Mouse (Mus musculus): ENCODE results near the gene Mgst2.
A peak's percentile ranks its signal among the peaks of the same experiment; 100 is the strongest.

Gene Mgst2

DNA sequence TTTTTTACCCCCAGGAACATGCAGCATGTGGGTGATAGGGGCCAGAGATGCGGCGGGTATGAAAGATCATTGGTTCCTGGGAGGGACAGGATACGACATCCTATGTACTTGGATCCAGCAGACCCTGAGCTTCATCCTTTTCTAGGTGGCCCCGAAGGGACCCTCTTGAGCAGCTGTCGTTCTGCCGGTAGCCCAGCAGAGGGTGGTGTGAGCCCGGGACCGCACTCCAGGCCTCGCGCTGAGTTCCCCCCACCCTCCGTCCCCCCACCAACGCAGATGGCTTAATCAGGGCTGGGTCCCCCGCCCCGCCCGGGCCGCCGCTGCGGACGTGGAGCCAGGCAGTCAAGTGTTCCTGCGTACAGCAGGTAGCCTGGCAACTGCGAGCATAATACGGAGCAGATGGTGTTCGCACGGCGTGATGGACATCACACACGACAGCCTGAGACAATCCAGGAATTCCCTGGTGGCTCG lies 41.2 kb downstream of the Mgst2 start:
- DNase-seq (ENCODE audit: low spot score in 2 of 2) = peak; percentile 85 to 89

DNA sequence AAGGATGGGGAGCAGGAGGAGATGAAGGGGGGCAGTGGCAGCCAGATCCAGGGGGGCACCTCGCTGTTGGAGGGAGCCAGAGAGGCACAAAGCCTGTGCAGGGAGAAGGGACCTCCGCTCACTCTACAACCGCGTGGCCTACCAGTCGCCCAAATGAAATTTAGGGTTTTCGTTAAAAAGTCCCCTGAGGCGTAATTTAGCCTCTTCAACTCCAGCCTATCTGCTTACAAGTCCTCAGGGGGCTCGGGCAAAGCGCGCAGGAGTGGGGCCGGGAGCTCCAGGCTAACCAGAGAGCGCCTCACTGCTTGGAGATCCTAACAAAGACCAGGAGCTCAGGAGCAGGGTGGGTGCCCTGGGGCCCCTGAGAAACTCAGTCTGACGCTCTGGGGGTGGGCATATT lies 41.8 kb downstream of the Mgst2 start:
- peak; percentile 50 to 53 for DNase-seq (ENCODE audit: low spot score in 2 of 2)

DNA sequence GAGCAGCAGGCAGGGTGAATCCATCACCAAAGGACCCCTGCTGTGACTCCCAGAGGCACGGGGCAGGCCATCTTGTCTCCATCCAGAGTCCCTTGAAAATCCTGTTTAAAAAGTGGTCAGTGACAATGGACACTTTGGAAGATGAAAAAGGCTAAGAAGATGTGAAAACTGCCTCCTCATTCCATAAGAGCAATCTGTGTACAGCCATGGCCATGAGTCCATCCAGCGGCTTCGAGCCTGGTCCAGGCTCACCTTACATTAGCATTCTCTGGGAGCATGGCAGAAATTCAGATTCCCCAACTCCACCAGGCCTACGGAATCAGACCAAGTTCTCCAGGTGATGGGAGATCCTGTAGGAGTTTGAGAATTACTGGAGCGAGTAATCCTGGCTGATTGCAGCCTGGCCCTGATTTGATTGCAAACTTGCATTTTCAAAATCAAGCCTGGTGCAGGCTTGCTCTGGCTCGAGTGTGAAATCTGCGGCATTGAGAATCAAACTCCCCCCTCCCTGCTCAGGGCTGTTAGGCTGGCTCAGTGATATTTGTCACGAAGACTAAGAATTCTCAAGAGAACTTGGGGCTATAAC lies 42.6 kb downstream of the Mgst2 start:
- no peak for DNase-seq (ENCODE audit: low spot score in 2 of 2)

DNA sequence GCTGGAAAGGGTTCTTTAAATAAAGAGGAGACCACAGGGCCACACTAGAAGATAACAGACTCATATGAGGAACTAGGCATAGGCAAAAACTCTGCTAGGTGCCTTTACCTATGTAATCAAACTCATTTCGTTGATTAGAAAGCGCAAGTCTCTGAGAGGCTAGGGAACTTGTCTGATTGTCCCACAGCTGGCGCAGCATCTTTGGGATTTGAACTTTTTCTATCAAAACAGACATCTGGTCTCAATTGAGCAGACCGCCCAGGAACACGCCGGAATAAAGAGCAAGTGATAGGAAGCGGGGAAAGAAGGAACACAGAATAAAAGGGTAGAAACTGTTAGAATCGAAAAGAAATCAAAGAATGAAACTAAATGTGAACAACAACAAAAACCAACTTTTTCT lies 43.3 kb downstream of the Mgst2 start:
- DNase-seq (ENCODE audit: low spot score in 2 of 2) = no peak

DNA sequence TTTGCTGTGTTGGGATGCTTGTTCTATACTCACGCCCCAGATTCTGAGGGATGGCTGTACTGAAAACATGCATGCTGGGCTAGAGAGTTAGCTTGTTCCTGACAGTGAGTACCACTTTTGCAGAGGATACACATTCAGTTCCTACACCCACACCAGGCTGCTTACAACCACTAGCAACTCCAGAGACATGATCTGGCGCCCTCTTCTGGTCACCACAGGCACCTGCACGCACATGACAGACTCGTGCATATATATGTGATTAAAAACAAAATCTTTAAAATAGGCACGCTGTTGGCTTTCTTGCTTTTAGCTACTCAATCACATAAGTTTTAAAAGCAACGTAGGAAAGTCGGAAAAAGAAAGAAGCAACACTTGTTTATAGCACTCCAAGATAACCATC lies 45.1 kb downstream of the Mgst2 start:
- DNase-seq (ENCODE audit: low spot score in 2 of 2) = no peak

DNA sequence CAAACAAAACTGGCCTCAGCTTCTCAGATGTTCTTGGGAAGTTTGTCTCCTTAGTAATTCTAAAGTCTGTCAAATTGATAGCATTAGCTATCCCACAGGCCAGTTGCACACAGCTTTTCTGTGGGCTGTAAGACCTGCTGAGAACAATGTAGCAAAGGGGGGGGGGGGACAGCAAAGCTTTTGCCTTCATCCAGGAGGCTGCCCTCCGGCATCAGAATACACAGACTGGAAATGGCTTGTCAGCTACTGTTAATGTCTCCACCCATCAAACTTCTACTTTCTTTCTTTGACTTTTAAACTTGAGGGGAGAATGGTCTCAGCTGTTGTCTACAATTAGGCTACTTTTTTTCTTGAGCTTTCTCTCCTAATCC lies 48.2 kb downstream of the Mgst2 start:
- no peak for DNase-seq (ENCODE audit: low spot score in 2 of 2)

DNA sequence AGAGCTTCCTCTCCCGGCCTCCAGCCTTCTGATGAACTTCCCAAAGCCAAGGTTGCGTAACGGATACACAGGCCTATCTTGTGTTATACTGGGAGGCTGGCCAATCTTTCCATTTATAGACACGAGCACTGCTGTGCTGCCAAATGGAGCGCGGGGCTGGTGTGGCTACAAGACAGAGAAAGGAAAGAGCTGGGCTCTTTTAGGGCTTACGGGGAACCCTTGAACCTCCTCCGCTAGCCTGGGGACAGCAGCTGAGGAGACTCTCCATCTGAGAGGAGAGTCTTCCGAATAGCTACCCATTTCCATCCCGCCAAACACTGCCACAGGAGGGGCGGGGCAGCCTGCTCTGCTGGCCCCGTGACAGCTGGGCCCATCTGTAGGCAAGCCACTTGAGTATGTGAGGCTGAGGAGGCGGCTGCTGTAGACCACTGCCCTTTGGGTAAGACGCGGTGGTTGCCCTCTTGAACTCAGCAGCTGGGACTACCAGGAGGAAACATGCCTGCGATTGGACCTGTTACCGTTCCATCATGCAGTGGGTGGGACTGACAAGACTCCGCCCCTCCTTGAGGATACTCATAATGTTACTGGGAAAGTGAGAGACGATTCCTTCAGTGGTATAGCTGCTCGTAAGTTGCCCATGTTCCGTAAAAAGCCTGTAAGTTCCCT lies 48.7 kb downstream of the Mgst2 start:
- peak; percentile 81 to 85 for DNase-seq (ENCODE audit: low spot score in 2 of 2)

DNA sequence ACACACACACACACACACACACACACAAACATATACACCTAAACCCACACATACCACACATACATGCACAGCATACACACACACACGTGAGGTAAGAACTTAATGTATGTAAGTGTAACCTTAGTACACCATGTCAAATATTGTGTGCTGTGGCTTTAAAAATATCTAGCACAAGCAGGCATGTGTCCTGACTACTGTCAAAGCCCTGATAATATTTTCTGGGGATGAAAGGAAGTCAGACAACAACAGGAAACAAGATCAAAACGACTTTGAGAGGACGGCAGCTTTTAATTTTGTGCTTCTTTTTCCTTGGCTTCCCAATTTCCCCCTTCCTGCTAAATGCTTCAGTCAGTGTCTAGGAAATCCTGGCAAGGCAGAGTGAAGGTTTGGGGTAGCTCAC lies 52.2 kb downstream of the Mgst2 start:
- no peak for DNase-seq (ENCODE audit: low spot score in 2 of 2)

DNA sequence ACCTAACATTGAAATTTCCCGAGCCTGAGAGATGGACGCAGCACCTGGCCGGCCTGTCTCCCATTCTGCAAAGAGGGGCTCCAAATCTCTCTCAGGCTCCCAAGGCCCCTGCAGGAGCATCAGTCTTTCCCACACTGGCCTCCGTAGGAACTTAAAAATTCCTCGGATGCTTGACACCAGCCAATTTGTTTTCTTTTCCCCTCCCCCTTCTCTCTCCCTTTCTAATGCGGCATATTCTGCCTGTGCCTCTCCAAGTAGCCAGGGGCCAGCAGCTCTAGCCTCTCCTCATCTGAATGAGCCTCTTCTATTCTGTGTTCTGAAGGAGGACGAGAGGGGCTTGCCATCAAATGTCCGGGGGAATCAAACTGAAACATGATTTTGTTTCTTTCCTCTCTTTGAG lies 53.1 kb downstream of the Mgst2 start:
- no peak for DNase-seq (ENCODE audit: low spot score in 2 of 2)

DNA sequence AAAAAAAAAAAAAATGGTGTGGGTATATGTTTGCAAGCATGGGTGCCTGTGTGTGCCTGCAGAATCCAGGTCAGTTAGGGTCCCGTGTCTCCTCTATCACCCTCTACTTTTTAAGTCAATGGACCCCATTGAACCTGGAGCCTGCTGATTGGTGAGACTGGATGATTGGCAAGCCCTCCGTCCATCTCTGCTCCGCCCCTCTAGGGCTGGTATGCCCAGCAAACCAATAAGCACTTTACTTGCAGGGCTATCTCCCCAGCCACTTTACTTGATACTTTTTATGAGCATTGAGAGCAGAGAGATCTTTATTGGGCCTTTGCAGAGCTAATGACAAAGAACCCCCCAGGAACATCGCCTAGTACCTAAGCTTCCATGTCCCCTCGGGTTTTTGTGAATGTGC lies 54.3 kb downstream of the Mgst2 start:
- DNase-seq (ENCODE audit: low spot score in 2 of 2) = no peak

DNA sequence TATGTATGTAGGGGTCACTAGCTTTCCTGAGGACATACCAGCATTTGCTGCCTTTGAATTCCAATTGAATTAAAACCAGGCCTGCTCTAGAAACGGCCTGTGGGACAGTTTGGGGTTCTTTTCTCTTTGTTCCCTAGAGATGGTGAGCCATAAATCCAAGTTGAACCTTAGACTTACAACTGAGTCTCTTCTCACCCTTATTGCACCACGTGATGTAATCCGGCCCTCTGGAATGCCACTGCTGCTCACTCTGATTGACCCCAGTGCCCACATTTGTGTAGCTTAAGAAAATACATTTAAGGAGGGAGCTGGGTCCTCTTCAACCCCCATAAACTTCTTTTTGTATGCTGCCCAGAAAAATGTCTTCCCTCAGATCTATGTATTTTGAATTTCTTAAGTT lies 57.3 kb downstream of the Mgst2 start:
- DNase-seq (ENCODE audit: low spot score in 2 of 2) = no peak

DNA sequence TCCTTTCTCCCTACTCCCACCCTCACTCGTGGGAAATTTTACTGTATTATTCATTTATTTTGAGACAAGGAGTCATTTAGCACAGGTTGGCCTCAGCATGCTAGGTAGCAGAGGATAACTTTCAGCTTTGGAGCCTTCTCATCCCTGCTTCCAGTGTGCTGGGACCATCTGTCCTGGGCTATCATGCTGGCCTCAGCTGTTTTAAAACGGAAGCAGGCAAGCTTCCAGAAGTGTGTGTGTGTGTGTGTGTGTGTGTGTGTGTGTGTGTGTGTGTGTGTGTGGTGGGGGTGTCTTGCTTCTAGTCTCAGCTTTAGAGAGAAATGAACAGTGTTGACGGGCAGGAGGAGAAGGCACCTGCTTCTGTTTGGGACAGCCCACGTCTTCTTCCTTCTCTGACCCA lies 57.7 kb downstream of the Mgst2 start:
- no peak for DNase-seq (ENCODE audit: low spot score in 2 of 2)

DNA sequence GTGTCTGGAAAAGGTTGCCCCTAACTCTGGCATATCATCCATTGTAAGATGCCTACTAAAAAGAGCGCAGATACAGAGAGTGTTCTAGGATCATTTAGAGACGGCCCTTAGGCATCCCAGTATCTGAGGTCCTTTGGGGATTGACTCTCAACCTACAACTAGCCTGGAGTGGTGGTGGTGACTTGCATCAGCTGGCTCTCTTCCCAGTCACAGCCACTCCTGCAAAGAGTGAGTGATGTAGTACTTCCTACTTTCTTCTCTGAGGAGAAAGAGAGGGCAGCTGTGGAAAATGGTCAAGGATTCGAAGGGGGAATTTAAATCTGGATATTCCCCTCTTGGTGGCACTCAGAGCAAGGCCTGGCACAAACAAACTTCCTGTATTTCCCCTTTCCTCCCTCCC lies 59.2 kb downstream of the Mgst2 start:
- no peak for DNase-seq (ENCODE audit: low spot score in 2 of 2)

DNA sequence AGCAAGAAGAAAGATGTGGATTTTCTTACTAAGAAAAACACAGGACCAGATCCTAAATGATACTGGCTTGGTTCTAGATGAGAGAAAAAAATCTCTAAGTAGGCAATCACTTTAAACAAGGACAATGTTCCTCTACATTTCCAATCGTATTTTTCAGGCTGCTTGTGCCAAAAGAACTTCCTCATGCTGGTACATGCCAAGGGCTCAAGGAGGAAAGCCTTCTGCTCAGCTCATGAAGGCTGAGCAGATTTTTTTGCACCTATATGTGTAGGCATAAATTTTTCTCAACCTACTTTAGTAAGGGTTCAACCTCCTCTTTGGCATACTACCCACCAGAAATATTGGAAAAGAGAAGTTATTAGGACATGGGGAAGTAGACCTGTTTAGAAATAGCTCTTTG lies 59.8 kb downstream of the Mgst2 start:
- no peak for DNase-seq (ENCODE audit: low spot score in 2 of 2)

DNA sequence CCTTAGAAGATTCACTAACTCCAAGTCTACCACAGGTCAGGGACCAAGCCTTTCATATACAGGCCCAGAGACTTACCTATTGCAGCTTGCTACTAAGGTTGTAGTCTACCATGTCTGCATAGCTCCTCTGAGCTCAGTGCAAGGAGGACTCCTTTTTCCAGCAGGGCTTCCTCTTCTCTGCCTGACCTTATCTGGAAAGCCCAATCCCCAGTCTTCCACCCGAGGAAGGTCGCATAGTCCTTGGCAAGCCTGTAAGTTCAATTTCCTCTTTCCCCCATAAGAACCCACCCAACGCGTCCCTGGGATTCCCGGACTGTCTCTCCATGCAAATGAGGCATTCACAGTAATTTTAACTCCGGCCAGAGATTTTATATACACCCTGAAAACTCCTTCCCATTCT lies 66.1 kb downstream of the Mgst2 start:
- no peak for DNase-seq (ENCODE audit: low spot score in 2 of 2)

DNA sequence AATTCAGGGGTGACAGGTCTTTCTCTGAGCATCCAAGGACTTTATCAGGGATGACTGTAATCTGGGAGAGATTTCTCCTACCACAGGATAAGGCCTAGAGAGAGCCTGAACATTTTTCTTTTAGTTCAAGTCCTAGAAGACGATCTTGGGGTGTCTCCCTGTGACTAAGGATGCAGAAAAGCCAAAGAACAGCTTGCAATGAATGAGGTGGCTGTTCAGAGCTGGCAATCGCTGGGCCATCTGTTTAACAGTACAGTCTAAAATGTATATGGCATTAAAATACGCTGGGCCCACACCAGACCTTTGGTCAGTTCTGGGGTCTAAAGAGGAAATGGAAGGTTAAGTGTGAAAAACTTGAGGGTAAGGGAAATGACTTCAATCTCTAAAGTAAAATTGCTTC lies 67.3 kb downstream of the Mgst2 start:
- DNase-seq (ENCODE audit: low spot score in 2 of 2) = no peak

DNA sequence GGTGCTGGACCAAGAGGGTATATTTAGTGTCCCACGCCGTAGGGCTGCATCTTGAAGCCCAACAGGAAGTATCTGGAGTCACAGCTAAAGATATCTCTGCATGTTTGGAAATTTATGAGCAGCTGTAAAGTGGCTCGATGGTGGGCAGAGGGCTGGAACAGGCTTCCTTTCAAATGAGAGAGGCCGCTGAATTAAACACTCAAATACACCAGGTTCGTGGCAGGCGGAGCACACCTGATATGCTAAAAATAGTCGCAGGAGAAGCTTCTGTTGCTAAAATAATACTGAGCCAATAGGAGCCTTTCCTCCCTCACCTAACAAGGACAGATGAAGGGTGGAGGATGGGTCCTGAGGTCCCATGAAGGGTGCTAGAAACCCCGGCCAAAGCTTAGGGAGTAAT lies 67.8 kb downstream of the Mgst2 start:
- peak in 1 of 2 experiments; percentile 49 for DNase-seq (ENCODE audit: low spot score in 2 of 2)

DNA sequence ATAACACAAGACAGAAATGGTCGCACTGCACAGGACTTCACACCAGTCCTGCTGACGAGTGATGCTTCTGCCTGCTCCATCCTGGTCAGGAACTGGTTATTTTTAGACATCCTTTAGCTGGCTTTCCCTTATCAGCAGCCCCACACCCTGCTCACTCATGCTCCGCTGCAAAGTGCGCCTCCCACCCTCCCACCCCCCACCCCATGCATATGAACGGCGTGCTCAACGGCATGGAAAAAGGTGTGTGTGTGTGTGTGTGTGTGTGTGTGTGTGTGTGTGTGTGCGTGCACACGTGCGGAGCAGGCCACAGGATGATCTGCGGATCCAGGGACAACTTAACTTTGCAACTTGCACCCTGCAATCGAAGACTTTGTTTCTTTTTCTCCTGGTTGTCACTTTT lies 68.3 kb downstream of the Mgst2 start:
- DNase-seq (ENCODE audit: low spot score in 2 of 2) = no peak

DNA sequence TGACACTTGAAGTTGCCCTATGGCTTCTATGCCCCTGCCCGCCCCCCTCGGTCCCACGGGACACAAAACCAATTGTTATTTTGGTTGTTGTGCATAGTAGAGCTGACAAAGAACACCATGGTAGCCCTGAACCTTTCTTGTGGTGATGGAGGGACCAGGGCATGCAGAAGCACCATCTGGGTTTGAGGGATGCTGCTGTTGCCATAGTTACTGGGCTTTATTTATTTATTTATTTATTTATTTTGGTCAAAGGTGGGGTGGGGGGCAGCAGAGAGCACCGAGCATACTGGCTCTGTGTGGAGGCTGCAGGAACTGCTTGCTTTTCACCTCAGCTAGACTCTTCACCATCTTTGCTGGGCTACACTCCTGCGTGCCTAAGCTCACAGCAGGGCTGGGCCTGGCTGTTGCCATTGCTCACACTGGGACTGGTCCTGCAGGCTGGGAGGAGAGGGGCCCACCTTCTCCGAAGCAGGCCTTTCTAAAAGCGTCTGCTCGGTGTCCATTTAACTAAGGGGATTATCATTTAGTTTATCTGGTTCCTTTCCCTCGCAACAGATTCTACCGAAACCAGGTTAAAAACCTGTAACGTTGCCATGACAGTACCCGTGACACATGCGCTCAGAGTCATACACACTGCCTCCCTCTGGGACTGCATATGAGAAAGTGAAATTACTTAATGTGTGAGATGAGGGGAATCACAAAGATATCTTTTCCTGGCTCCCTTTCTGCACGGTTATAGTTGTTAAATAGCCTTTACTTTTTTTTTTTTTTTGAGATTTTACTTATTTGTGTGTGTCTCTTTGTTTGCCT lies 69.2 kb downstream of the Mgst2 start:
- DNase-seq (ENCODE audit: low spot score in 2 of 2) = no peak

DNA sequence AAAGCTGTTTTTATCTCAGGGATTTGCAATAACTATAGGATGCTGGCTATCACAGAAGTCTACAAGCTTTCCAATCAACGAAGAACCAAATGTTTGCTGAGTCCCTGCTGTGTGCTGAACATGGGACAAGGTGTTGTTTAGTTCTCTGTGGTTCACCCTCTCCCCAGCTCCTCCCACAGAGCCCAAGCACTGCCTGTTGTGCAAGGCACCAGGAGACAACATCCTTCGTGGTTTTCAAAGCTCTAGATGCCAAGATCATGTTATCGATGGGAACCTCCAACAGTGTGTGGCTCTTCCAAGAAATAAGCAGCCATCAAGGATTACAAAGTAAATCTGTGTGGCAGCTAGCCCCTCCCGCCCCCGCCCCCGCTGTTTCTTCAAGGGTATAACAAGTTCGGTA lies 70.5 kb downstream of the Mgst2 start:
- no peak for DNase-seq (ENCODE audit: low spot score in 2 of 2)

DNA sequence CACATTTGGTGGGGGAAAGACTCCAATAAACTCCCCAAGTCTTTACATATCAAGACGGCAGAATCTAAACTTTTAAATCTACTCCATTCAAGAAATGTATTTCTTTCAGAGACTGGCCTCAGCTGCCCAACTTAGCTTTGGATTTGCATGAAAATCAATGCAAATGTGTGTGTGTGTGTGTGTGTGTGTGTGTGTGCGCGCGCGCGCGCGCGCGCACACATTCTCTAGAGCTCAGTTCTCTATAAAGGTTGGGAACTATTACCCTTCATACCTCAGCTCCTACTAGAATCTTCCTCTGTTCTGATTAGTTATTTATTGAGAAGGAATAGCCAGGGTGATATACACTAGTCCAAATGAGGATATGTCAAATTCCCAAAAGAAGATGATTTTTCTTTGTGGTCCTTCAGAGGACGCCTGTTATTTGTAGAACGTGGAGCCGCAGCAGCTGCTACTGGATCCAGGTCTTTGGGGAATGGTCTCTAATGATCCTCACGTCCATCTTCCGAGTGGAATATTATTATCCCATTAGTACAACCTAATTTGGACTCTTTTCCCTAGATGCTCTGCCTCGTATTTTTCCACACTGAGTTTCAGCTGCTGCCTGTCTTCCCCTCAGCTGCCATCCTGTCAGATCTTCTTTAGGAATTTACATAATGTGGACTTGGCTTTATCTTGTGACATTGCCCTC lies 71.9 kb downstream of the Mgst2 start:
- no peak for DNase-seq (ENCODE audit: low spot score in 2 of 2)

All from right cerebral cortex, postnatal 10 days (tissue).